Mouse (Mus musculus): ENCODE data around the gene Serpinc1.

The Serpinc1 gene

DNA sequence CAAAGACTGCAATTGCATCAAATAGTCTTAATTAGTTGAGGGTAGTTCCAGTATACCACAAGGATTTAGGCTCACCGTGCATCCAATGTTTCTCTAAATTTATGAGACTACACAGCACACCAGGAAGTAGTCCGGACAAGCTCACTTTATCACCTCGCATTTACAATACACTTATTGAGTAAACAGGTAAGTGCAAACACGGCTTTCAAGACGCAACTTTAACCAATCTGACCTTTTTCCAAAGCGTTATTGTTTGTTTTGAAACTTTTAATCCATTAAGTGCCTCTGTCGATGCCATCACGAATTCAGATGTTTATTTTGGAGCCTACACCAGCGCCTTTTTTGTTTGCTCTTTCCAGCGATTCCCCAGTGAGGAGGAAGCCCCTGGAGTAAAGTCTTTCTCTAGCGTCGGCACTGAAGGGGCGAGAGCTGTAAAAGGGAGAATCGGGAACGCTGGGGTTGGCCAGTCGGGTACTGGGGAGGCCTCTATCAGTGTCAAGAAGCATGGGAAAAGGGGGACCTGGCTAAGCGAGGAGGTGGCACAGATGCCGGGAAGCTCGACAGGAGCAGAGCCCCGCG lies 55.6 kb downstream of the Serpinc1 start:
- peaks cover 14% of the 10 kb centered on the region for H3K36me3 ChIP-seq (ENCODE audit: control insufficient read depth, insufficient read depth, low read length, poor library complexity, severe bottlenecking)
- DNase-seq (ENCODE audit: low read depth, low spot score): peak; percentile 15

DNA sequence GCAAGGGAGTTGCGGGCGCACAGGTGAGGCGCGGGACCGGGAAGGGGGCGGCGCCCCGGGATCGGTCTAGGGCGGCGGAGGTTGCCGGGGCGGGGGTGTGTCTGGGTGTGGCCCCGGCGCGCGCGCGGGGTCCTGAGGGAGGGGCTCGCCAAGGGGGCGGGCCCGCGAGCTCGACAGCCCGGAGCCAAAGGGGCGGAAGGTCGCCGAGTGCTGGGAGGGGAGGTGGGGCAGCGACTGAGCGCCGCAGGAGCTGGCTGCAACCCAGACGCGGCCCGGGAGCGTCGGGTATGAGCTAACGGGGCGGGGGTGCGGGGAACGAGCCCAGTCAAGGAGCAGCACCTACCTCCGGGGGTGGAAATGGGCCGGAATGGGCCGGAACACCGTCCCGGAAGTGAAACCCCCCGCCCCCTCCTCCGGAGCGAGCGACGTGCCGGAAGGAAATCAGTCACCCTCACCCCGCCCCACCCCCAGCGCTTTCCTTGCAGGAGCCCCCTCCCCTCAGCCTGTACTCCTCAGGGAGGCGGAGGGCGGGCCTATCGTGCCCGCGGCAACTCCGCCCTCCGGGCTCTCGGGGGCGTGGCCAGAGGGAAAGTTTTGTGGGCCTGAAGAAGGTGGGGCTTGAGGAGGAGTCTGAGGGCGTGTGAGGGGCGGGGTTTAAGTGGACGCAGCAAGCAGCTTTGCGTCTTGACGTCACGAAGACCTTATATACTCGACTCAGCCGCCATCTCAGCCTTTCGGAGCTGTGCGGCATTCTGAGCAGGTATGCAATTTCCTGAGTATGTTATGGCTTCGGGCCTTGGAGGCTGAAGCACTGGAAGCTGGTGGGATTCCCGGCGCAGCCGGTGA lies 56.3 kb downstream of the Serpinc1 start, which contains the start of gene Zbtb37:
Gene Zbtb37, minus strand, starts transcription at position 415 of the 846 bp plus-strand sequence.
- no peaks in the 10 kb centered on the region for H3K27me3 ChIP-seq (ENCODE audit: control insufficient read depth, insufficient read depth, low read length, poor library complexity, severe bottlenecking)
- DNase-seq (ENCODE audit: low read depth, low spot score): peak; percentile 99
- H3K36me3 ChIP-seq (ENCODE audit: control insufficient read depth, insufficient read depth, low read length, poor library complexity, severe bottlenecking): peaks cover 20% of the 10 kb centered on the region

More for the DNA sequence above, 55.6 kb downstream of the Serpinc1 start:
- no peaks in the 10 kb centered on the region for H3K27me3 ChIP-seq (ENCODE audit: control insufficient read depth, insufficient read depth, low read length, poor library complexity, severe bottlenecking)

DNA sequence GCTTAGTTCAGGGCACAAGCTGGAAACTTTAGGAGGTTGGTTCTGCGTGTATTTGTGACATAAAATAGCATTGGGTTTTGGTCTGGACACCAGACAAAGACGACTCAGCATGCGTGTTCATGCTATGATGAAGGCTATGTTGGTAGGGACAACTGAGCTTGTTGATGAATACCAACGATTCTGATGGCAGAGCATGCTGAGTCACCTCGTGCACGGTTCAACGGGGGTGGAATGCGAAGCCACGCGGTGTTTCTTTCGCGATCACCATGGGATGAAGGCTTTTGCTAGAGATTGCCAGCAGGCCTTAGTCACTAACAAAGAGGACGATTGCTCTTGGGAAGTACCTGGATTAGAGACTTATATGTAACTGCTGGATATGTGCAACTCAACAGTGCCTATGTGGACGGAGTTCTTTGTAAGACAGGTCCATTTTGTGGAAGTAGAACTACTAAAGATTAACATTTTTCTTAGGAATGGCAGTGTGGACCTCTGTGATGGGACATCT lies 56.9 kb downstream of the Serpinc1 start:
- Histone ChIP-seq H3K36me3 (ENCODE audit: control insufficient read depth, insufficient read depth, low read length, poor library complexity, severe bottlenecking) (peaks cover 20% of the 10 kb centered on the region), H3K27me3 (ENCODE audit: control insufficient read depth, insufficient read depth, low read length, poor library complexity, severe bottlenecking) (no peaks in the 10 kb centered on the region)
- no peak for DNase-seq (ENCODE audit: low read depth, low spot score)

DNA sequence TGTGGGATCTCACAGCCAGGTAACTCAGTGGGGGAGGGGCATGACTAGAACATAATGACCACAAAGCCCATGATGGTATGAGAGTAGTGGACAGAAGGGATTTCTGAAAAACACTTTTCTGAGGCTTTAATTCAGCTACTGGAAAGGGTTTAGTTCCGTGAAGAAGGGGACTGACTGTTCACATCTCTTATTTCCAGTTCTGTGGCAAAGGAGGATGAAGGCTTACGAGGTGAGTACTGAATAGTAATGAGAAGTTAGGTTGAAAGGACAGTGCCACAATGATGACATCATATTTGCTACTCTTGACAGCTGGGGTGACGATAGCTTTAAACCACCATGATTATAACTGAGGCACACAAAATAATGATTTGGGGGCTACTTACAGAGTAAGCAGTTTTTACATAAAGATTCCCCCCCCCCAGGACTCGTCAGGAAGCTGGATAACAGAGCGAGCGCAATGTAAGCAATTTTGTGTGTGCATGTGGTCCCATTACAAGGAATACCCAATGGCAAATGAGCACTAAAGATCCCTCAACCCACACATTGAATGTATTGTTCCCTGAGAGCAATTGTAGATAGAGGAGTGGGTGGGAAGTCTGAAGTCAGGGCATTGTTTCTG lies 57.5 kb downstream of the Serpinc1 start:
- DNase-seq (ENCODE audit: low read depth, low spot score): peak; percentile 30

DNA sequence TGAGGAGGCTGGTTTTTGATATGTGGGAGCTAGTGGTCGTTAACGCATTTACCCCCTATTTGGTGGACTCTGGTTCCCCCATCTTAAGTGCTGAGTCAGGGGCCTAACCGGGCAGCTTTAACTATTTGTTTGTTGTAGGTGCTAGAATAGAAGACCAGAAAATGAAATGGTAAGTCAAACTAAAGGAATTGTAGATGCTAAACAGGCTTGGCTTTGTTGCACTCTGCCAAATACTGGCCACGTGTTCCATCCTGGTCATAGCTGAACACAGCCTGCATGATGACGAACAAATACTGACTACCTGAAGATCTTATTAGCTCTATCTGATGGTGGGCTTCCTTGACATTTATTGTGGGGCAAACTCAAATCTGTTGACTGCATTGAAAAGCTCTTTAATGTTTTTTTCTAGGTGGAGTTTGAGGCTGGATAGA lies 58.0 kb downstream of the Serpinc1 start:
- H3K27me3 ChIP-seq (ENCODE audit: control insufficient read depth, insufficient read depth, low read length, poor library complexity, severe bottlenecking): no peaks in the 10 kb centered on the region
- DNase-seq (ENCODE audit: low read depth, low spot score): no peak
- peaks cover 20% of the 10 kb centered on the region for H3K36me3 ChIP-seq (ENCODE audit: control insufficient read depth, insufficient read depth, low read length, poor library complexity, severe bottlenecking)

More for the DNA sequence above, 57.5 kb downstream of the Serpinc1 start:
- no peaks in the 10 kb centered on the region for H3K27me3 ChIP-seq (ENCODE audit: control insufficient read depth, insufficient read depth, low read length, poor library complexity, severe bottlenecking)
- H3K36me3 ChIP-seq (ENCODE audit: control insufficient read depth, insufficient read depth, low read length, poor library complexity, severe bottlenecking): peaks cover 20% of the 10 kb centered on the region

DNA sequence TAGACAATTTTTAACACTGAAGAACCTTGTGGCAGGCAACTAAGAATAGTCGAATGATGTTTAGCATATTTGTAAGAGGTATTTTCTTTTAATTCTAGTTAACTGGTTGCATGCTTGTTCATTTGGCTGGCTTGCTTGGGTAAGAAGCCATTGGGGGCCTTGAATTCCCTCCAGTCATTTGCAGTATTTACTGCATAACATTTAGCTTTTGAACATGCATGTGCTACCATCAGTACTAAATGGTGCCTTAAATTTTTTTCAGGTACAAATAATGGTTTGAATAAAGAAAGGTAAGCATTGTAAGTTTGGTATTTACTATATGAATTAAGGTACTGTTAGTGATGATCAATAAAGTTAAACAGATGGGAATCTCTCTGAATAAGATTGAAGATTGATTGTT lies 58.6 kb downstream of the Serpinc1 start:
- Histone ChIP-seq H3K27me3 (ENCODE audit: control insufficient read depth, insufficient read depth, low read length, poor library complexity, severe bottlenecking) (no peaks in the 10 kb centered on the region), H3K36me3 (ENCODE audit: control insufficient read depth, insufficient read depth, low read length, poor library complexity, severe bottlenecking) (peaks cover 18% of the 10 kb centered on the region)
- DNase-seq (ENCODE audit: low read depth, low spot score): no peak

DNA sequence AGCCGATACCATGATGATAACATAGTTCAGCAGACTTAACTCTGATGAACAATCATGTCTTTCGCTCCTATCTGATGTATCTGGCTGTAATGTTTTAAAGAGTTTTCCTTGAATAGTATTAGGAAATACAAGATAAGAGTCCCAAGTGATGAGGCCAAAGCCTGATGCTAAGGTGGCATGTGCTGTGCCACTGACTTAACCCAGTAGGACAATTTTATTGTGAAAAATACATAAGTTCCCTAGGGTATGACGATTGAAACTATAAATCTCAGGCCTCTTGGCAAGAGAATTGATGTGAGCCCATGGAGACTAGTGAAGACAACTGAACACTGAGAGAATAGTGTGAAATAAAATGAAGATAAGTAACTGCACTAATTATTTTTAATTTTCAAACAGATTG lies 59.2 kb downstream of the Serpinc1 start:
- no peaks in the 10 kb centered on the region for H3K27me3 ChIP-seq (ENCODE audit: control insufficient read depth, insufficient read depth, low read length, poor library complexity, severe bottlenecking)
- DNase-seq (ENCODE audit: low read depth, low spot score): no peak
- peaks cover 18% of the 10 kb centered on the region; the same call in 1 of the 2 replicates for H3K36me3 ChIP-seq (ENCODE audit: control insufficient read depth, insufficient read depth, low read length, poor library complexity, severe bottlenecking)

DNA sequence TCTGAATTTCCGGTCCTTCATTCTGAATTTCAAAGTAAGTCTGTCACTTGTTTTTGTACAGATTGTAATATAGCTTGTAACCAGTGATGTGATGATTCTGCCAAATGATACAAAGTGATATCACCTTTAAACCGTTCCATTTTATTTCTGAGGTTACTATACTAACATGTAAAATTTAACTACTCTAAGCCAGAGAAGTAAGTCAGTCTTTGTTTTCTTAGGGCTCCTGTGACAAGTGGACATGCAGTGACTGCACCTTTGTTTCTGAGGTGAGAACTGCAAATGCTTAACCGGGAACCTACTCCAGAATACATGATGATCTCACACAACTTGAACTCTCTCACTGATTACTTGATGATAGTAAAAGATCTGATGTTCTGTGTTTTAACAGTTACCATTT lies 59.6 kb downstream of the Serpinc1 start:
- Histone ChIP-seq H3K36me3 (ENCODE audit: control insufficient read depth, insufficient read depth, low read length, poor library complexity, severe bottlenecking) (peaks cover 18% of the 10 kb centered on the region; the same call in 1 of the 2 replicates), H3K27me3 (ENCODE audit: control insufficient read depth, insufficient read depth, low read length, poor library complexity, severe bottlenecking) (no peaks in the 10 kb centered on the region)
- DNase-seq (ENCODE audit: low read depth, low spot score): no peak

DNA sequence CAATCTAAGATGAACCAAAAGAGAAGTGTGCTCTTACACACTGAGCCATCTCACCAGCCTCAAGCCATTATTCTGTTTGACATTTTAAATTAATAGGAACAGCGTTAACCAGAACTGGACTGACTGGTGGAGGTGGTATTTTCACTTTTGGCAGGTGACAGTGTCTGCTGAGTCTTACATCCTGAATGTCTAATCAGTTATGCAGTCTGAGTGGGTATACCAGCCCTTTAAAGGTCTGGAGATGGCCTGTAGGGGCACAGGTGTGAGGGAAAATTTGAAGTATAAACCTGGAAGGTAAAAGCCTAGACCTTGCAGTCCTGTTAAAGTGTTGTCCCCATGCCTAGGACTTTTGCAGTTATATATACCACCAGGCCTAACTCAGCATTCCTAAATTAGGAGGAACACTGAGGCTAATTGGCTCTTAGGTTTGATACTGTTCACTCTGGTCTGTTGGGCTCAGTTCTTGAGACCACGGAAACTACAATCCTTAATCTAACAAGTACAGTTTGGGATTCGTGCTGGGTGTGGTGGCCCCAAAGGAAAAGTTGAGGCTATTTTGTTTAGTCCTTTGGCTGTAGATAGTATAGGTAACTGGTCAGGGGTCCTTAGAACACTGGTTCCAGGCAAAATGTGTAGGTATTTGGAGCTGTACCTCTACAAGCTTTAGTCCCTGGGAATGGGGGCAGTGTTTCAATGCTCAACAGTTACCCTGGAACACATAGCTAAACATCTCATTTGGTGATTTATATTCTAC lies 60.8 kb downstream of the Serpinc1 start:
- Histone ChIP-seq H3K27me3 (ENCODE audit: control insufficient read depth, insufficient read depth, low read length, poor library complexity, severe bottlenecking) (no peaks in the 10 kb centered on the region), H3K36me3 (ENCODE audit: control insufficient read depth, insufficient read depth, low read length, poor library complexity, severe bottlenecking) (peaks cover 18% of the 10 kb centered on the region; the same call in 1 of the 2 replicates)
- DNase-seq (ENCODE audit: low read depth, low spot score): no peak

DNA sequence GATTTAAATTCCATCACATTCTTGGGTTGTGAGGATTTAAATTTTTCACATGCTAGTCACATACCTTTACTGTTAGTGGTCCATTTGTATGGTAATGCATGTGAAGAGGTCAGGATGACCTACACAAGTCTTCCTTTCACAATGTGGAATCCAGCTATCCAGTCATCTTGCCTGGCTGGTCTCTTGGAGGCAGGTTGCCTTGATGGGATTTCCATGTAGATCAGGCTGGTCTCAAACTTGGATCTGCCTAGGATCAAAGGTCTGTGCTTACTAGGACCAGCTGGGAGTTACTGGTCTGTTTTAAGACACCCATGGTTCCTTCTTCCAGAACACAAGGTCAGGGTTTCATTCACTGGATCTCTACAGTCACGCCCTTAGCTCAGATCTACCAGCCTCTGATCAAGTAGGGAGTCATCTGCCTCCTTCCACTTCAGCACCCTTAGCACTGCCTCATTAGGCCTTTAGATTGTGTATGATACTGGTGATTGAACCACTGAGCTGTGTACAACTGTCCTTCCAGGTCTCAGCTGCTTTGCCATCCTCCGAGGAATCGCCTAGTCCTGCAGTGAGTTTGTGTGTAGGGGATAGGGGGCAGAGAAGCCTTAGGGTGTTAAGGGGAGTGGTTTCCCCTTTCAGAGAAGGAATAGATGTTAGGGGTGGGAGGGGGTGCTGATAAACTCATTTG lies 61.5 kb downstream of the Serpinc1 start:
- no peak for DNase-seq (ENCODE audit: low read depth, low spot score)
- H3K36me3 ChIP-seq (ENCODE audit: control insufficient read depth, insufficient read depth, low read length, poor library complexity, severe bottlenecking): peaks cover 18% of the 10 kb centered on the region
- H3K27me3 ChIP-seq (ENCODE audit: control insufficient read depth, insufficient read depth, low read length, poor library complexity, severe bottlenecking): no peaks in the 10 kb centered on the region

DNA sequence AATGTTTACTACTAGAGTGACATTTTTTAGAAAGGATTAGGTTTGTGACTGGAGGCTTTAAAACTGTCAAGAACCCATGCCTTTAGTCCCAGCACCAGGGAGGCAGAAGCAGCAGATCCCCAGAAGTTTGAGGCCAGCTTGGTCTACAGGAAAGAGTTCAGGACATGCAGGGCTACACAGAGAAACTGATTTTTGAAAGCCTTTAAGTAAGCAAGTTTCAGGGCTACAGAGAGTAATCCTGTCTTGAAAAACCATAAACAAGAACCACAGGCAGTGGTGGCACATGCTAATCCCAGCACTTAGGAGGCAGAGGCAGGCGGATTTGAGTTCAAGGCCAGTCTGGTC lies 62.0 kb downstream of the Serpinc1 start:
- H3K36me3 ChIP-seq (ENCODE audit: control insufficient read depth, insufficient read depth, low read length, poor library complexity, severe bottlenecking): peaks cover 18% of the 10 kb centered on the region
- DNase-seq (ENCODE audit: low read depth, low spot score): no peak
- H3K27me3 ChIP-seq (ENCODE audit: control insufficient read depth, insufficient read depth, low read length, poor library complexity, severe bottlenecking): no peaks in the 10 kb centered on the region

DNA sequence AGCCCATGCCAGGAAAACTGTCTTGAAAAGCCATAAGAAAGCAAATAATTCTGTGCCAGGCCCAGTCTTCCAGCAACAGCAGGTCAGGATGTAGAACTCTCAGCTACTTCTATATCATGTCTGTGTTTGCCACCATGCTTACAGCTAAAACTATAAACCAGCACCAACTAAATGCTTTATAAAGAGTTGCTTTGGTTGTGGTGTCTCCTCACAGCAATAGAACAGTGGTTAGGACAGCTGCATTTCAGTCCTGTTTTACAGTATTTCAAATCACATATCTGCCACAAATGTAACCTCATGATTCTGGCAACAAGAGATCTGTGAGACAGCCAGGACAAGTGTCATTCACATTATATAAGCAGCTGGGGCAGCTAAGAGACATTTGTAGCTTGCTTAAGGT lies 62.5 kb downstream of the Serpinc1 start:
- Histone ChIP-seq H3K36me3 (ENCODE audit: control insufficient read depth, insufficient read depth, low read length, poor library complexity, severe bottlenecking) (peaks cover 17% of the 10 kb centered on the region), H3K27me3 (ENCODE audit: control insufficient read depth, insufficient read depth, low read length, poor library complexity, severe bottlenecking) (no peaks in the 10 kb centered on the region)
- no peak for DNase-seq (ENCODE audit: low read depth, low spot score)

DNA sequence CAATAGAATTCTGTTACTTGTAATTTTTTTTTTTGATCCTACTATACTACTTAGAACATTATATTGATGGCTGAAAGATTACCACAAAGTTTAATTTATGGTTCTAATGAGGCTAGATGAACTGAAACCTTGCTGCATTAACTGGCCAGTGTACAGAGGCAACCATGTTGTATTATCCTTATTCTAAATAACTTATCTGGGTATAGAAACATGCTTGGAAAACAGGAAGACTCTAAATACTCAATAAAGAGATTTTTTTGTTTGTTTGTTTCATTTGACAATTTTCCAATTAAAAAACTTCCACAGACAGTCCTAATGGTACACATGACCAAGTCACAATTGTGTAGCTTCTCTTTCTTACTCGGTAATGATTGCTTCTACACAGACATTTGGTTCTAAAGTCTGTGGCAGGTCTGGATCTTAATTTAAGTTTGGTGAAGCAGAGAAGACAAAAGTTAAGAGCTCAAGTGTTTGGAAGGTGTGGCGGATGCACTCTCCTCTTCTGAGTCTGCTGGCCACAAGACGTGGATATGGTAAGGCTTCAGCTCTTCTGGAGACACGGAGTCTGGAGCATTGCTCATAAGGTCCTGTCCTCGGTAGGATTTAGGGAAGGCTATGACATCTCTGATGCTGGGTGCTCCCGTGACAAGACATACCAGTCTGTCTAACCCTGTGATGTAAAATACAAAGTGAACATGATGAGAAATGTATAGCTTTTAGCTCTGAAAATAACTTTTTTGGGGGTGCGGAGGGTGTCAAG lies 63.1 kb downstream of the Serpinc1 start:
- DNase-seq (ENCODE audit: low read depth, low spot score): no peak
- H3K36me3 ChIP-seq (ENCODE audit: control insufficient read depth, insufficient read depth, low read length, poor library complexity, severe bottlenecking): peaks cover 12% of the 10 kb centered on the region
- H3K27me3 ChIP-seq (ENCODE audit: control insufficient read depth, insufficient read depth, low read length, poor library complexity, severe bottlenecking): no peaks in the 10 kb centered on the region

All from splenic B cell, adult 2 months (primary cell).